Mouse (Mus musculus) lung, adult 10 weeks (tissue): ENCODE results near the gene Mettl14. TPM values are rescaled to one million over a fixed set of nuclear protein-coding genes. Genes with fewer than 3 reads are reported as not detected.

Experiments
- polyA plus RNA-seq: library from polyadenylated mRNA; stranded (reverse); fragments of 350-450 nt; fragmentation: Illumina TruSeq; extraction: RNeasy Lipid Tissue Mini Kit (QIAGEN cat#74804); gene quantifications from one replicate; pipeline ENCODE4 v1.2.3, GENCODE M21; 2014; ENCODE audit warnings: low read depth, low replicate concordance; ENCODE audit not compliant: insufficient read depth

Mettl14 gene
- polyA plus RNA-seq = 8.1 TPM

DNA sequence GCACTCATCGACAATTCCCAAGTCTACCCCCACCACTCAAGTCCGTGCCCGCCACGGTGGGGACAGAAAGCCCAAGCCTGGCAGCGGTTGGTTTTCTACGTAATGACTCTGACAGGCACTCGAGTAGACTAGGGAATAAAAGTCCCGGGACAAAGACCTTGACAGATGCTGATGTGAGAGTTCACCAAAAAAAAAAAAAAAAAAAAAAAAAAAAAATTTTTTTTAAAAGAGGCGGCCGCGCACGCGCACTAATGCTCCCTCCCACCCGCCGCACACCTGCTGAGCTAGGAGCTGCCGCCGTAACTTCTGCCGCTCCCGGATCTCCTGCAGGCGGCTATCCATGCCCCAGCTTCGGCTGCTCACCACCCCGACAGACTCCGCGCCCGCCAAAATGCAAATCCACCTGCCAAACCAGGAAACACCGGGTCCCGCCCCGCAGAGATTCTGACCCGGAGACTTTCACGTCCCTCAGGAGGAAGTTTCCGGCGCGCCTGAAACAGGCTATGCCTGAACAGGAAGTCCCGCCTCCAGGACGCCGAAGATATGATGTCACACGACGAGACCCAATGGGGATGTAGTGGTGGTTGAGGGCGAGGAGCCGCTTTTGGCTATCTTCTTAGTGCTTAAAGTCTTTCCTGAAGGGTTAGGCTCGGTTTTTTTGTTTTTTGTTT lies at the start of gene Mettl14:
Mettl14 (minus strand) TSS at position 623 of the 671 bp plus-strand sequence.

Other genes starting within 250 kb of the Mettl14 start
- 9.1 TPM for gene Synpo2, start 150.0 kb downstream of the Mettl14 start, polyA plus RNA-seq
- 13.3 TPM for gene Sec24d, start 118.7 kb downstream of the Mettl14 start, polyA plus RNA-seq
- 5.1 TPM for gene Prss12, start 60.8 kb upstream of the Mettl14 start, polyA plus RNA-seq